Mouse (Mus musculus): Measurements from ENCODE around the gene Glmn.

The Glmn gene

DNA sequence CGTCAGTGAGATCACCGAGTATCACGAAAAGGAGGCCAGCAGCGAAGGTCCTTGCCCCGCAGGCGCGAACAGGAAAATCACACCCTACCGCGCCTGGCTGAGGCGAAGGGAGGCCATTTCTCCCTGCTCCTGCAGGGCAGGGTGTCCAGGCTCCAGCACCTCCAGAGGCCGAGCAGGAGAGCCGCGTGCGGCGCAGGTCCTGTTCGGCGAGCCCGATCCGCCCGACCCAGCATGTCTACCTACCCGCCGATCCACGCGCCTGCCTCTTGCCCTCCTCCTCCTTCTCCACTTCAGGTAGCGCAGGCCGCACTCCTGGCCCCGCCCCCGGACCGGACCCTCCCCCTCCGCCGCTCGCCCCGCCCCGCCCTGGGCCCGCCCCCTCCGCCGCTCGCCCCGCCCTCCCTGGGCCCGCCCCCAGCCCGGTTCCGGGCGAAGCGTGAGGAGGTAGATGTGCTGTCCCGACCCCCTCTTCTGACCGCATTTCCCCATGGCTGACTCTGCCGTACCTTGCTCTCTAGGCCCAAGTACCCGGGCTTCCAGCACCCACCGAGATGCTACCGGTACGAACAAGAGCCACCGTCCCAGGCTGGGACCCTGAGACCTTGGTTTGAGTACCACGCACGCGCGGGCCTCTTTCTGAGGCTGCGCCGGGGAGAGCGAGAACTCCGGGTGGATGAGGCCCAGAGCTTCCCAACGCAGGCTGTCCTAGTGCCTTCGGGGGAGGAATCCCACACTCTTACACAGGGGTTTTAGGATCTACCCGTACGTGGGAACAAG is at the start of gene Glmn, which contains the start of gene Rpap2:
Gene Glmn (minus strand): TSS at position 588 of the 777 bp plus-strand sequence.
Gene Rpap2 (plus strand): TSS at position 73 of the 777 bp plus-strand sequence.
- DNase-seq (ENCODE audit: low spot score in 2 of 2) = peak; percentile 65 to 70

- no peak for DNase-seq (ENCODE audit: low spot score in 2 of 2)
These were observed 48.2 kb upstream of the Glmn start for GRCm38 (mm10) chr5:107645935-107646334.

GRCm38 (mm10) chr5:107644595-107644994 is 46.9 kb upstream of the Glmn start:
- DNase-seq (ENCODE audit: low spot score in 2 of 2) = no peak

DNA sequence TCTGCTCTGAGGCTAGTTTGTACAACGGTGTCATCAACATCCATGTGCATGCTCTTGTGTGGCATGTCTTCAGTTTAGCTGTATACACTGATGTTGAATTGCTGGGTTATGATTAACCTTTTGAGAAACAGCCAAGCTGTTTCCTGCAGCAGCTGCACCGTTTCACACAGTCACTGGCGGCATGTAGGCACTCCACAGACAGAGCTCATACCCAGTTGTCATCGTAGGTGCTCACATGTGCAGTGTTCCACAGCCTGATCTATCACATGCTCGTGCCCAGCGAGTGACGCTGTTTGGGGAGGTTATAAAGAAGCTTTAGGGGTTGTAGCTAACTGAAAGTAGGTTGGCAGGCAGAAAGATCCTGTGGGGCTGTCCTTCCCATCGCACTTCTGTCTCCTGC is 40.7 kb upstream of the Glmn start:
- DNase-seq (ENCODE audit: low spot score in 2 of 2) = no peak

DNA sequence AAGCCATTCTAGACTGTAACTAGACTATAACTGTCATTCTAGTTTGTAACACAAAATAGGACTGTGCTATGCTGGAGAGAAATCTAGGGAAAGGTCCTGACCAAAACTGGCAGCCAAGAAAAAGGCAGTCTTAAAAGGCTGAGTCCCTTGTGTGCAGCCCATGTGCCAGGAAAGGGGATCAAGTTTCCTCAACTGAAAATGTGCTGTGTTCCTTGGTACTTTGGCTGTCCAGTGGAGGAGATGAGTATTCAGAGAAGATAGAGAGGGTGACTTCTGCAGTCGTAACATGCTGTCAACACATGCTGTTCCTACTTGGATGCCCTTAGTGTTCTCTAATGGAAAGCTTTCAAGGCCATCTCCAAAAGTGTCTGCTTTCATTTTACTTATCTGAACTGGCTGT is 39.4 kb upstream of the Glmn start:
- no peak for DNase-seq (ENCODE audit: low spot score in 2 of 2)

GRCm38 (mm10) chr5:107633651-107634050 is 36.0 kb upstream of the Glmn start:
- no peak for DNase-seq (ENCODE audit: low spot score in 2 of 2)

DNA sequence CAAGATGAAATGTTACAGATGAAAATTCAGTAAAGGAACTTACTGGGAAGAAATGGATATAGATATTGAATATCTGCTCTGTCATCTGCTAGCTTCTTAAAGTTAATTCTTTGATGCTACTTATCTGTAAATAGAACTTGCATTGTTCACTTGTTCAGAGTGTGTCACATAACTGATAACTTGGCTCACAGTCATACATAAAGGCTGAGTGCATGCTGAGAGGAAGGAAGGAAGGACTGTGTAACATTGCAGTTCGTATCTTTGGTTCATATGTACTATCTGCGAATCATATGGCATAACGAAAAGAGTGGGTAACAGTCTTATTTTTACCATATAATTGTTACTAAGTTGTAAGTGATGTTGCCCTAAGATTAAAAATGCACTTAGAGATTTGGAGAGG is 23.6 kb upstream of the Glmn start:
- DNase-seq (ENCODE audit: low spot score in 2 of 2) = no peak

- DNase-seq (ENCODE audit: low spot score in 2 of 2) = no peak
These were observed 20.3 kb upstream of the Glmn start for GRCm38 (mm10) chr5:107617986-107618385.

- DNase-seq (ENCODE audit: low spot score in 2 of 2) = peak; percentile 15 to 46
These were observed 13.5 kb upstream of the Glmn start for GRCm38 (mm10) chr5:107611224-107611623.

DNA sequence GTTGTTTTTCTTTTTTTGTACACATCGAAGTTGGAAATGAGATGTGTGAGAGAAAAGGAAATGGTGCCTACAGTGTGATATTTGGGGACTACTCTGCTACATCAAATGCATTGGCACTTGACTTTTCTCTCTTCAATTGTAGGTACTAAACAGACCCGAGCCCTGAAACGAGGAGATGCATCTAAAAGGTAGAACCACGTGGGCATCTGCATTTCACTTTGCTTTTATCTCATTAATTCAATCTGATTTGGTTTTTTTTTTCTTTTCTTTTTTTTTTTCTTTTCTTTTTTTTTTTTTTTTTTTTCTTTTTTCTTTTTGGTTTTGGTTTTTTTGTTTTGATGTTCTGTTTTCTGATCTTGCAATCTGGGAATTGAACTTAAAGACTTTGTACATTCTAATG is 692 bp upstream of the Glmn start:
- no peak for DNase-seq (ENCODE audit: low spot score in 2 of 2)

GRCm38 (mm10) chr5:107569148-107569547 is 28.5 kb downstream of the Glmn start:
- no peak for DNase-seq (ENCODE audit: low spot score in 2 of 2)

DNA sequence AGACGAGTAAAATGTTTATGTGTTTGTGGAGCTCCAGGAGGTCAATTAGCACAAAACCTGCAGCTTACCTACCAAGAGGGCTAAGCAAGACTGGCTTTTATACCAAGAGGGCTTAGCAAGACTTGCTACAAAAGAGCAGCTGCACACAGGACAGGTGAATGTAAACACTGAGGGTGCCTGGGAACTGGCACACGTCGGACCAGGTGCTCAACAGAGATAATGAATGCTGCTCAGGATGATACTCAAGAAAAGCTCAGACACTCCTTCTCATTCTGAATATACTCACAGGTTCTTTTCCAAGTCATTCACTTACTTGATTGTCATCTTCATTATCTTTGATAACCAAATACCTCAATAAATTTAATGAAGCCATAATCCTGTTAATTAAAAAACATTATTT is 40.7 kb downstream of the Glmn start:
- DNase-seq (ENCODE audit: low spot score in 2 of 2) = no peak

DNA sequence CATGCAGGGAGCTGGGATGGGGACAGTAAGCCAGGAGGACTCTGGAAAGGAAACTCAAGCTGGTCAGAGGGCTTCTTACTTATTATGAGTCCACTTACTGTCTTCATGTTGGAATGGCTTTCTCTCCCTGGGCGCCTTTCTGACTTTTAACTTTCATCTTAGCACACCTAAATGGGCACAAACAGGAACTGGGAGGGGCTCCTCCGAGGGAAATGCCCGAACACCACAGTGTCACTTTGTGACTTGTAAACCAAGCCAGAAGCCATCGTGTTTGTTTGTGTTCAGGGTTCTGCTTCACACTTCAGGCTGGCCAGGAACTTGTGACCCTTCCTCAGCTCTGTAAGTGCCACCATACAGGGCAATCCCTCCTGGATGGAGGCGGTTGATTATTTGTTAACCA is 43.4 kb downstream of the Glmn start:
- no peak for DNase-seq (ENCODE audit: low spot score in 2 of 2)

GRCm38 (mm10) chr5:107548444-107548843 is 49.2 kb downstream of the Glmn start:
- no peak for DNase-seq (ENCODE audit: low spot score in 2 of 2)

DNA sequence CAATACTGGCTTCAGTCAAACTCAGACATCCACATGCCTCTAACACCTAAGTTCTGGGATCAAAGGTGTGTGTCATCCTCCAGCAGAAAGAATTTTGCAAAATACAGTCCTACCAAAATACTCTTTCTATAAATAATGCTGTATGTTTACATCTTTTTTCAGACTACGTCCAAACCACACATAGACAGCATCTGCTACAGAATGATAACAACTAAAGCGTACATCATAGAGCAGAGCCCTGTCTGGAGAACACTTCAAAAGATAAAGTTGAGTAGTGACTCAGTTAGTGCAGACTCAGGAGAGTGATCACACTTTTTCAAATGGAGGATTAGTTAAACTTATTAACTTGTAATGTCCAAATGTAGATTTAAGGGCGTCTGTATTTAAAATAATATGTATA is 49.7 kb downstream of the Glmn start:
- DNase-seq (ENCODE audit: low spot score in 2 of 2) = no peak

DNA sequence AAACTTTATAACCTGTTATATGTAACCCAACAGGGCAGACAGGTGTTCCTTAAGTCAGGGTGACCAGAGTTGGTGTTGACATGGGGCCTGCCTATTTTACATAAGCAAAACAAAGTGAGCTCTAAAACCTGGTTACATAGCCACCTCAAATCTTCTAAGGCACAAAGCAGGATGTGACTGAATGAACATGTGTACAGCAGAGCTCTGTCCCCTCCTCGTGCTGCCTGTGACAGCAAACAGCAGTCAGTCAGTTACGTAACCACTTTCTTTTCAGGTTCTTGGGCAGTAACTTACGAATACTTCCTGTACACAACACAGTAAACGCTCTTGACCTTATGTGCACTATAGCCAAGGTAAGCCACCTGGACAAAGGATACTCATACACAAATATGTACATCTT is 51.8 kb downstream of the Glmn start:
- no peak for DNase-seq (ENCODE audit: low spot score in 2 of 2)

DNA sequence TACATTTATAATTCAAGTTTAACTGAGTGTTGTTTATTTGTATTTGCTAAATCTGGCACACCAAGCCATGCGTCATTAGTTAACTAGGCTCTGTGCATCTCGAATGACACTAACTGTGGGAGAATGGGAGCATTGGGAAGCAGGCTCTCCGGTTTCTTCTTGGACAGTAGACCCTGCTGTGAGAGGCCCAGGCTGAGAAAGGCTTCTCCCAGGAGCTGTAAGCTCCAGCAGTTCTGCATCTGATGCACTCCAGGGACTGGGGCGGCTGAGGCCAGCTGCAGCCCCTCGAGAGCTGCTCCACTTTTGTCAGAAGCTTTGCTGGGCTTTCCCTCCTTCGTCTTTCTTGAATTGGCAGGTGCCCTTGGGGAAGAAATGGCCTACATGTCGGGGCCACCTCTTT is 56.0 kb downstream of the Glmn start:
- no peak for DNase-seq (ENCODE audit: low spot score in 2 of 2)

- DNase-seq (ENCODE audit: low spot score in 2 of 2) = no peak
These were observed 63.1 kb downstream of the Glmn start, which contains the start of gene 1700028K03Rik for GRCm38 (mm10) chr5:107534581-107534980. Gene 1700028K03Rik (plus strand): TSS chr5:107534709.

DNA sequence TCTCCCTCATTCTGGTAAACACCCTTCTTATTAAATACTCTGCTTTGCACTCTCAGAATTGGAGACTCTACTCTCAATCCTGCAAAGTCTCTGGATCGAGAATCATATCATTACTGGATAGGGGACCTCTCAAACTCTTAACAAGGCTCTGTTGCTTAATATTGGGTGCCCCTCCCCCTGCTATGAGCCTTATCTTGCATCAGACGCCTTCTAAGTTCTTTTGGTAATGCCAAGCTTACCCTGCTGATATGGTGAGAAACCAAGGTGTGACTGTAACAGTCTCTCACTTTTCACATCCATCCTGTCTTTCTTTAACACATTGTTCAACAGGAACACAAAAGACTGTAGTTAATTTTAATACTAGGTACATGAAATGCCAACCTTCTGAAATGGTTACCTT is 64.1 kb downstream of the Glmn start:
- DNase-seq (ENCODE audit: low spot score in 2 of 2) = no peak

DNA sequence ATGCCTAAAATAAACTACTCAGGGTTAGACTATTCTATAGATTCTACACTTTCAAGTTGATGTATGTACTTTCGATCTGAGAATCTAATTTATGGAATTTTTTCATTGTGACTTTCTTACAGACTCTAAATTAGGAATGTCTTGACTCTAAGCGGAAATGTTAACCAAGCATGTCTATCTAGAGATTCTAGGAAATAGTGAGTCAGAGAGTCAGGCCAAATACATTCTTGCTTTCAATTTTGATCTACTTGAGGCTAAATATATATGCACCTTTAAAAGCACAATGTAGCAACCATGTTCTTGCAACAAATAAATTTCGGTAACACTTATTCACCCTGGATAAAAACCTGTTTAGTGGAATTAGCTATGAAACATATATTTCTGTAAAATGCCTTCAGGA is 68.8 kb downstream of the Glmn start:
- no peak for DNase-seq (ENCODE audit: low spot score in 2 of 2)

GRCm38 (mm10) chr5:107524281-107524680 is 73.4 kb downstream of the Glmn start:
- no peak for DNase-seq (ENCODE audit: low spot score in 2 of 2)

DNA sequence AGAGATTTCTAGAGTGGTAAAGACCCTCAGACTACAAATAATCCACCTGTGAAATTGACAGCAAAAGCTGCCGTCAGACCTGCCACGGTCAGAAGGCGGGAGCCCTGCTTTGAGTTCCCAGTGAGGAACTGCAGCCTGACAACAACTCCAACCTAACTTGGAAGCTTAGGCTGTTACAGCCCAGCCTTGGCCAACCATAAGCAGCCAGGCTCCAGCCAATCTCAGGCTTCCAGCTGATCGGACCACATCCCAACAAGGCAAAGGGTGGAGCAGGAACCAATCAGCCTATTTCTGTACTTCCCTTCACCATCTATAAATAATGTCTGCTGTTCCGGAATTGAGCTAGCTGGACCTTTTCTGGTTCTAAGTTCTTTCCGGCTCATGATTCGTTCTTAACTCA is 75.8 kb downstream of the Glmn start:
- DNase-seq (ENCODE audit: low spot score in 2 of 2) = no peak

- DNase-seq (ENCODE audit: low spot score in 2 of 2) = no peak
These were observed 76.3 kb downstream of the Glmn start for GRCm38 (mm10) chr5:107521386-107521785.

- DNase-seq (ENCODE audit: low spot score in 2 of 2) = no peak
These were observed 79.1 kb downstream of the Glmn start for GRCm38 (mm10) chr5:107518602-107519001.

Measured in frontal cortex, postnatal 25 days (tissue).